Mouse (Mus musculus): ENCODE measurements at regions not wholly inside any gene's neighbourhood (a gene's known extent, or its start where the extent isn't known, plus 50 kb on each side); places are given as distances from the start of the nearest gene placed in this dataset.

DNA sequence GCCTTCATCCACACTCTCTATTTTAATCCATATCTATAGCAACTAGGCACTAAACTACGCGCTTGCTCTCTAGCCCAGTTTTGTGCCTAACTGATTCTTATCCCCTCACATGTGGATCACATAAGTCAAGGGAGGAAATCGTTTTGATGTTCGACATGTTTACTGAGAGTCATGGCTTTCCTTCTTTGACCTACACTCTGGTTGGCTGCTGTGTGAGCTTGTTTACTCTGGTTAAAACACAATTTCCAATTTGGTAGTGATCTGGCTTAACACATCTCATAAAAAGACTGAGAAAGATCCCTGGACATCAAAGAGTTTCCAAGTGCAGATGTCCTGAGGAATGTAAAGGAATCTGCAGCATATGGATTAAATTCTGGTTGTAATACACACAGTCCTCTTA lies 376.6 kb downstream of the Tmem38b start:
- TF ChIP-seq CTCF (IDR thresholded peaks at IDR 0.05; ENCODE audit: low read depth, low read length), result no peak
- TF ChIP-seq POLR2A (IDR thresholded peaks at IDR 0.05; ENCODE audit: extremely low read depth, insufficient read depth, low read length), result no peak
- WGBS, result 69% methylated on average over 4 of the region's 4 CpGs
- Histone ChIP-seq H3K4me1 (ENCODE audit: control insufficient read depth, insufficient read depth, low read length) (no peaks in the 10 kb centered on the region), H3K4me3 (ENCODE audit: insufficient read depth, low read depth, low read length) (no peak overlapping the region), H3K27me3 (ENCODE audit: control insufficient read depth, insufficient read depth, low read length) (no peaks in the 10 kb centered on the region), H3K9ac (ENCODE audit: low read depth, low read length) (no peak overlapping the region), H3K27ac (replicated peaks; ENCODE audit: insufficient read depth, low read depth, low read length) (no peak overlapping the region), H3K36me3 (ENCODE audit: control insufficient read depth, insufficient read depth, low read length) (no peaks in the 10 kb centered on the region), H3K79me2 (ENCODE audit: control insufficient read depth, insufficient read depth, low read length) (no peaks in the 10 kb centered on the region)
- DNase-seq (ENCODE audit: extremely low read depth, low read depth, low spot score), result no peak

GRCm38 (mm10) chr4:54224572-54224971 lies 398.7 kb downstream of the Tmem38b start:
- WGBS, result 68% methylated on average over 3 of the region's 3 CpGs
- no peaks in the 10 kb centered on the region for H3K27me3 ChIP-seq (ENCODE audit: control insufficient read depth, insufficient read depth, low read length)
- DNase-seq (ENCODE audit: extremely low read depth, low read depth, low spot score), result no peak
- H3K27ac ChIP-seq (replicated peaks; ENCODE audit: insufficient read depth, low read depth, low read length), result no peak overlapping the region
- TF ChIP-seq POLR2A (IDR thresholded peaks at IDR 0.05; ENCODE audit: extremely low read depth, insufficient read depth, low read length), result no peak
- TF ChIP-seq CTCF (IDR thresholded peaks at IDR 0.05; ENCODE audit: low read depth, low read length), result no peak
- H3K4me3 ChIP-seq (ENCODE audit: insufficient read depth, low read depth, low read length), result no peak overlapping the region
- H3K36me3 ChIP-seq (ENCODE audit: control insufficient read depth, insufficient read depth, low read length), result no peaks in the 10 kb centered on the region
- no peaks in the 10 kb centered on the region for H3K79me2 ChIP-seq (ENCODE audit: control insufficient read depth, insufficient read depth, low read length)
- H3K9ac ChIP-seq (ENCODE audit: low read depth, low read length), result no peak overlapping the region
- no peaks in the 10 kb centered on the region for H3K4me1 ChIP-seq (ENCODE audit: control insufficient read depth, insufficient read depth, low read length)
